Comparison of ENCODE assay signal across 18 mouse cellular contexts in genomic region chr1:156989149-156989785, GRCm38 (mm10). TPM values are rescaled to one million over a fixed set of nuclear protein-coding genes. Genes with fewer than 3 reads are reported as not detected.
DNase-seq lines count a peak whose midpoint lies in the region; ATAC-seq and TF ChIP-seq lines count a peak whose summit lies in the region.
"Had no signal": no experiment of that assay in that cellular context is flagged by ENCODE, and none has a peak within 500 bp of the region (broad histone marks: within the 10 kb centered on the region; RNA-seq: fewer than 3 reads in every experiment).

No protein-coding gene starts in this region.

- 0 out of 2 replicates have a peak, but pooled peaks have one; percentile 10 for ATAC-seq in hindbrain, embryonic 12.5 days (ENCODE audit: low FRiP score)
- no peak; the same call in 1 of the 2 replicates for ATAC-seq in hindbrain, postnatal 0 days
- ATAC-seq in neural tube, embryonic 11.5 days (ENCODE audit: insufficient read depth, low FRiP score, low TSS enrichment): no peak
- ATAC-seq in neural tube, embryonic 13.5 days (ENCODE audit: low read depth): no peak
- ATAC-seq: intestine, postnatal 0 days had no signal

- H3K9ac ChIP-seq in hindbrain, embryonic 12.5 days: no peak overlapping the region
- H3K9ac ChIP-seq in hindbrain, postnatal 0 days (replicated peaks; ENCODE audit: low read length): no peak overlapping the region
- no peak overlapping the region for H3K9ac ChIP-seq in neural tube, embryonic 11.5 days (ENCODE audit: low read length)
- H3K9ac ChIP-seq in neural tube, embryonic 13.5 days: no peak overlapping the region
- H3K9ac ChIP-seq: embryonic facial prominence, embryonic 12.5 days; heart, embryonic 12.5 days; neural tube, embryonic 12.5 days had no signal

- peak overlapping the region; percentile 57 for H3K27ac ChIP-seq in hindbrain, embryonic 12.5 days
- no peak overlapping the region for H3K27ac ChIP-seq in hindbrain, postnatal 0 days
- H3K27ac ChIP-seq in neural tube, embryonic 11.5 days (ENCODE audit: low read depth, low read length): 0 out of 2 replicates have a peak overlapping the region, but pooled peaks have one; percentile 29
- peak overlapping the region; percentile 69; the same call in 1 of the 2 replicates for H3K27ac ChIP-seq in neural tube, embryonic 13.5 days (replicated peaks)
- H3K27ac ChIP-seq: embryonic facial prominence, embryonic 12.5 days; kidney, postnatal 0 days; layer of hippocampus, adult 2 months; limb, embryonic 10.5 days; neural tube, embryonic 12.5 days had no signal

- TF ChIP-seq CTCF in hindbrain, postnatal 0 days (IDR thresholded peaks at IDR 0.05; ENCODE audit: low read depth): no peak

- 67% methylated on average over 10 of the region's 10 CpGs for WGBS in hindbrain, embryonic 12.5 days
- 63% methylated on average over 10 of the region's 10 CpGs for WGBS in hindbrain, postnatal 0 days
- WGBS in neural tube, embryonic 11.5 days: 75% methylated on average over 10 of the region's 10 CpGs
- 59% methylated on average over 10 of the region's 10 CpGs for WGBS in neural tube, embryonic 13.5 days

- H3K27me3 ChIP-seq in hindbrain, embryonic 12.5 days: no peaks in the 10 kb centered on the region
- H3K27me3 ChIP-seq in hindbrain, postnatal 0 days (ENCODE audit: insufficient read depth, low read length): no peaks in the 10 kb centered on the region
- H3K27me3 ChIP-seq in neural tube, embryonic 11.5 days (ENCODE audit: control insufficient read depth, insufficient read depth, low read length): no peaks in the 10 kb centered on the region
- H3K27me3 ChIP-seq in neural tube, embryonic 13.5 days: no peaks in the 10 kb centered on the region
- H3K27me3 ChIP-seq: embryonic facial prominence, embryonic 12.5 days; heart, embryonic 12.5 days; neural tube, embryonic 12.5 days had no signal

- no peak overlapping the region for H3K4me3 ChIP-seq in hindbrain, embryonic 12.5 days
- no peak overlapping the region for H3K4me3 ChIP-seq in hindbrain, postnatal 0 days (ENCODE audit: low read length)
- no peak overlapping the region for H3K4me3 ChIP-seq in neural tube, embryonic 11.5 days (ENCODE audit: low read depth, low read length)
- no peak overlapping the region for H3K4me3 ChIP-seq in neural tube, embryonic 13.5 days
- H3K4me3 ChIP-seq: embryonic facial prominence, embryonic 12.5 days; heart, embryonic 12.5 days; layer of hippocampus, adult 2 months; limb, embryonic 10.5 days; neural tube, embryonic 12.5 days had no signal

- no peak for DNase-seq in hindbrain, postnatal 0 days (ENCODE audit: low spot score)
- DNase-seq in neural tube, embryonic 11.5 days (ENCODE audit: low spot score): no peak
- DNase-seq in neural tube, embryonic 10.5 days (ENCODE audit: extremely low spot score, low spot score): no peak
- peak; percentile 15 for DNase-seq in induced T-regulatory cell, adult 2 months (ENCODE audit: low read depth)
- no peak for DNase-seq in urinary bladder, postnatal 10 days (ENCODE audit: low spot score)
- DNase-seq in heart, adult 9 months (ENCODE audit: low spot score in 2 of 2): no peak
- DNase-seq: adrenal gland, postnatal 25 days; cerebellum, adult 8-10 months; gastrocnemius, postnatal 36 days had no signal

- H3K4me2 ChIP-seq in hindbrain, embryonic 12.5 days (replicated peaks): no peak overlapping the region
- no peak overlapping the region for H3K4me2 ChIP-seq in hindbrain, postnatal 0 days (ENCODE audit: low read depth, low read length)
- H3K4me2 ChIP-seq in neural tube, embryonic 11.5 days (ENCODE audit: low read depth): no peak overlapping the region
- no peak overlapping the region for H3K4me2 ChIP-seq in neural tube, embryonic 13.5 days
- H3K4me2 ChIP-seq: embryonic facial prominence, embryonic 12.5 days; heart, embryonic 12.5 days; neural tube, embryonic 12.5 days had no signal

- H3K36me3 ChIP-seq in hindbrain, embryonic 12.5 days: no peaks in the 10 kb centered on the region
- H3K36me3 ChIP-seq in hindbrain, postnatal 0 days (ENCODE audit: insufficient read depth, low read length): no peaks in the 10 kb centered on the region
- H3K36me3 ChIP-seq in neural tube, embryonic 11.5 days (ENCODE audit: control insufficient read depth, insufficient read depth, low read length): no peaks in the 10 kb centered on the region
- H3K36me3 ChIP-seq in neural tube, embryonic 13.5 days: no peaks in the 10 kb centered on the region
- H3K36me3 ChIP-seq: embryonic facial prominence, embryonic 12.5 days; heart, embryonic 12.5 days; limb, embryonic 10.5 days; neural tube, embryonic 12.5 days had no signal

- no peaks in the 10 kb centered on the region for H3K9me3 ChIP-seq in hindbrain, embryonic 12.5 days (replicated peaks)
- no peaks in the 10 kb centered on the region for H3K9me3 ChIP-seq in hindbrain, postnatal 0 days (ENCODE audit: low read length)
- H3K9me3 ChIP-seq in neural tube, embryonic 11.5 days (ENCODE audit: control insufficient read depth, low read length): no peaks in the 10 kb centered on the region
- H3K9me3 ChIP-seq in neural tube, embryonic 13.5 days: no peaks in the 10 kb centered on the region
- H3K9me3 ChIP-seq: embryonic facial prominence, embryonic 12.5 days; heart, embryonic 12.5 days; limb, embryonic 10.5 days; neural tube, embryonic 12.5 days had no signal

- H3K4me1 ChIP-seq in hindbrain, embryonic 12.5 days: peaks cover 24% of the 10 kb centered on the region
- H3K4me1 ChIP-seq in hindbrain, postnatal 0 days (ENCODE audit: insufficient read depth, low read length): peaks cover 11% of the 10 kb centered on the region; the same call in 1 of the 2 replicates
- H3K4me1 ChIP-seq in neural tube, embryonic 11.5 days (ENCODE audit: control insufficient read depth, insufficient read depth, low read length): peaks cover 6% of the 10 kb centered on the region
- peaks cover 37% of the 10 kb centered on the region for H3K4me1 ChIP-seq in neural tube, embryonic 13.5 days (replicated peaks)
- H3K4me1 ChIP-seq: embryonic facial prominence, embryonic 12.5 days had no signal

RNA-seq across cellular contexts. Expression of gene Ralgps2, which starts 49.8 kb away (rescaled TPM):
- polyA plus RNA-seq in hindbrain, embryonic 12.5 days (2016; fragmentation: Nextera tagmentation; extraction: Ambion mirVana): 123 and 132 TPM in 2 replicates
- 52.8 and 53.6 TPM in 2 replicates for total RNA-seq in hindbrain, postnatal 0 days (2014; rRNA removed)
- 70.1 and 75.5 TPM in 2 replicates for polyA plus RNA-seq in hindbrain, postnatal 0 days (2015; fragmentation: Nextera tagmentation; extraction: Ambion mirVana)
- 93.3 and 95.7 TPM in 2 replicates for polyA plus RNA-seq in neural tube, embryonic 11.5 days (2014; fragmentation: Nextera tagmentation; extraction: Ambion mirVana)
- polyA plus RNA-seq in neural tube, embryonic 13.5 days (2015; fragmentation: Nextera tagmentation; extraction: Ambion mirVana): 91.7 and 92.9 TPM in 2 replicates
